Mouse (Mus musculus) kidney, adult 18-20 months (tissue): ENCODE measurements around the gene St6galnac3.

Experiments
- DNase-seq: peaks from one replicate; pipeline ENCODE4 v3.0.0; 2021

St6galnac3 gene

DNA sequence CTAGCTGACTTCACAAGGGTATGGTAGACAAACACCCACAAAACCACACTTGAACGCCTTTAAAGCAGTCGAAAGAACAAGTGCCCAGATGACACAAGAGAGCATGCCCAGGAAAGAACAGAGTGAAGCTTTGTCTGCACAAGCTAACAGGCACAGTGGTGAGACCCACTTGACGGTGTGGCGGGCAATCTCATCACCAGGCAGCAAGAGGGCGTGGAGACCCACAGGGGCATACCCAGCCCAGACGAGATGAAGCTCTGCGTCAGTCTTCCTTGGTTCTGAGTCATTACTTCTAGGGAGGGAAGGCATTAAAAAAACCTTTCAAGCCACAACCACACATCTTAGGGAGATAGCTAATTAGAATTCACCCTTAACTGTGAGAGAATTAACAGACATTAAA lies 79.2 kb downstream of the St6galnac3 start:
- no peak for DNase-seq

DNA sequence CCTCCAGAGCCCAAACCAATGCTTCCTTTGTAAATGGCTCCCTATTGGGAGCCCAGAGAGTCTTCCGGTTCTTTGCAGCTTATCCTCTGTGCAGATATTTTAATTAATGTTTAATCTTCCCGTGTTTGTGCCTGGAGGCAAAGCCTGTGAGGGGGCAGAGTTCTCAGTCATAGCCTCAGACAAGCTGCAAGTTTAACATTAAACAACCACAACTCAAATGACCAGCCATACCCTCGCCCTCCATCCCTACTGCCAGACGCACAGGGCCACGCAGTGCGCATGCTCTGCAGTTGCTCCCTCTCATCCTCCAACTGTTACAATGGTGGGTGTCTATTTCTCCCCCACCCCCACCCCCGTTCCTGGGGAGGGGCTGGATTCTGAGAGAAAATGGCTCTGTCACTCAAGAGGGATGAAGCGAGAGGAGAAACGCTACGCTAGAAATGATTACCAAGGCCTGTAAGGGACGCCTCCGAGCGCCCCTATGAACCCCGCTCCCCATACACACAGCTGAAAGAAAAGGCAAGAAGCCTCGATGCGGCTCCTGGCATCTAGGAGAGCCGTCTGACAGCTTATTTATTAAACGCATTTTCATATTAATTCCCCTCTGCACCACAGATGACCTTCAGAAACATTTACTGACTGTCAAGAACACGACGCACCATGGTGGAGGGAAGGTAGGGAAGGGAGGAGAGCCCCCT lies 81.0 kb downstream of the St6galnac3 start:
- peak; percentile 61 for DNase-seq

DNA sequence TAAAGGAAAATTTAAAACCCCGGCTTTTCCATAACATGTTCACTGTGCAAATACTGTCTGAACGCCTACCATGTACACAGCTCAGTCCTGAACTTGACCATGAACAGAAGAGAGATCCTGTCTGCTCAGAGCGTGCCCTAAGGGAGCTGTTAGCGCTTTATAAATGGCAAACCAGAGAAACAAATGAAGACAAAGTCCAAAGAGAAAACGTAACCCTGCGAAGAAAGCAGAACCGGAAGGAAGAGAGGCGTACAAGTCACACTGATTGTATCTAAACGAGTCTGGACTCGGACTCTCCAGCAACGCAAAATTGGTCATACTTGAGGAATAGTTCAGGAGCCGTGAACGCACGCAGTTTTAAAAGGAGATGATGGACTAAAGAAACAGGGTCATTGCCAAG lies 82.1 kb downstream of the St6galnac3 start:
- DNase-seq: peak; percentile 21

DNA sequence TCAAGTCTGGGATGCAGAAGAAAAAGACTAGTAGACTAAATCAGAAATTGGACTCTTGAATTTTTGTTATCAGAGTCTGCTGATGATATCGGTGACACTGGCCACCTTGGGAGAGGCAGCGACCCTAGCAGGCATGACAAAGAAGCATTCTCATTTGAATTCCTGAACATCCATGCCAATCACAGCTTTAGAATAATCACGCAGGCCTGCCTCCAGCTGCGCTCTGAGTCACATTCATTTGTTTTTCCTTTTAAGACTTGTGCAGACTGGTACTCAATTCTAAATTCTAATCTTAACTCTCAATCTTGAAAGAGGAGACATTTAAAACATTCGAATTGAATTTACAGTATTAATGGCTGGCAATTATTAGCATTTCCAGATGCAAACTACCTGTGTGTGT lies 83.2 kb downstream of the St6galnac3 start:
- no peak for DNase-seq

DNA sequence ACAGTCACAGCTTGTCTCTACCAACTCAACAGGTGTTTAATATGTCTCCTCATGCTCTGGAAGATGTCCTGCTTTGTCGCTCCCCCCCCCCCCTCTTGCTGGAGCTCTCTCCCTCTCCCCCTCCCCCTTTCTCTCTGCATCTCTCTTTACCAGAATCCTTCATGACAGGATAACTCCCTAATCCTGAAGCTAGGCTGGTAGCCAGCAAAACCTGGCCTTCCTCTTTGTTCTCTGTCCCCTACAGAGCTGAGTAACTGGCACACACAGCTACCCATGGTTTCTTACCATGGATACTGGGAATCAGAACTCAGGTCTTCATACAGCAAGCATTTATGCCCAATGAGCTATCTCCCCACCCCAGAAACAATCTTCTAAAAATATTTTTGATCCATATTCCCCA lies 87.6 kb downstream of the St6galnac3 start:
- no peak for DNase-seq

DNA sequence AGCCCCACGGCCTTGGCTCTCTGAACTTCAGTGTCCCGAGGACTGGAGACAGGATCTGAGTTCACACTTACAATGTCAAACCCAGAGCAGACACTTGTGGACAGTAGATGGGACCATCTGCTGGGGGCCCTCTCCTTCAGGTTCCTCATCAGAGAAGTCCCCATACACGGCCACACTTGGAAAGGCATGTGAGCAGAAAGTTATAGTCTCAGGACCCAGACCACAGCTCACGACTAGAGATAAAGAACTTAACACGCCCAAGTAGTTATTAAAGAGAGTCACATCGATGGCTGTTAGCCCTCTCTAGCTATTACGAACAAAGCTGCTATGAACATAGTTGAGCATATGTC lies 88.2 kb downstream of the St6galnac3 start:
- no peak for DNase-seq

DNA sequence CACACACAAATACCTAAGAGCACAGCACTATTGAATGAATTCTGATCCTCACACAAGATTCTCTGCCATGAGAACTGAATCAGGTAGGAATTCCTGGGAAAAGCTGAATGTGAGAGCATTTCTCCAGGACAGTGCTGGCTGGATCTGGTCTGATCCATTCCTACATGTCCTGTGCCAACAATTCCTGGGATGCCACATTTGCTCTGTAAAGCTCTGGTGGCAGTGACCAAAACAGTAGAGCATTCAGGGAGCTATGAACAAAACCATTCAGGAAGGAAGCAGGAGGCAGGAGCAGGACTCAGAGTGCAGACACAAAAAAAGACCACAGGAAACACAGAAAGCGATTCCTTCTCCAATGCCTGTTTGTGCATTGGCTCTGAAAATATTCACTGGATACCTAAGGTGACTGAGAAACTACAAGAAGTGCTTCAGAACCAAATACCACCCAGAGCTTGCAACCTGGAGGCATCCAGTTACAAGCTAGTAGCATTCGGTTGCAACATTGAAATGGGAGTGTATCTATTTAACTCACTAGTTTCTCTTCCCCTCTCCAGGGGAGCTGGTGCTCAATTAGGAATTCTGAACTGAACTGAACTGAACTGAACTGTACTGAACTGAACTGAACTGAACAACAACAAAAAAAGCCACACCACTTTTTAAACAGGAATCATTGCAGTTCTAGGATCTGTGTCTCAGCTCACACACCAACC lies 88.7 kb downstream of the St6galnac3 start:
- DNase-seq: no peak

DNA sequence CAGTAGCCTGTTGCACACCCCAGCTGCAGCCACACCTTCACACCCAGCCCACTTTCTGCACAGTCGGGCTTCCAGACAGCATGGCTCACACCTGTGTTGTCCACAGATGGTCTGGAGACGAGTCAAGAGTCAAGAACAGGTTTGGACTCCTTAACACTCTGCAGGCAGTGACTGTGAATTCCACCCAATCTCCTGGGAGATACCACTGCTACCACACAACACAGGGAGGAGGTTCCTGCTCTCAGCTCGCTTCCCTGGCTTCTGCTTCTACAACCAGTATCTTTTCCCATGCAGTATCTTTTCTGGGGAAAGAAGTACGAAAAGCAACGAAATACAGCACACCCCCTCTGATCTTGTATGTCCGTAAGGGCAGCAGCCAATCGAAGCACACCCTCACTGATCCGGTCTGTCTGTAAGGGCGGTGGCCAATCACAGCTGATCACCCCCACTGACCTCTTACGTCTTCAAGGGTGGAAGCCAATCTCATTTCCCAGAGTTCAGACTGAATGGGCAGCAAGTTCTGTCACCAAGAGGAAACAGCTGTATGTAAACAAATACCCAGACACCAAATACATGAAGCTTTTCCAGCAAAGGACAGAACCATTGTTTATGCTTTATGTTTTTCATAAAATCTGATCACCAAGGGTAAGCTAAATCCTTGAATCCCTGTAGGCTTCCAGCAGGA lies 92.8 kb downstream of the St6galnac3 start:
- DNase-seq: no peak

DNA sequence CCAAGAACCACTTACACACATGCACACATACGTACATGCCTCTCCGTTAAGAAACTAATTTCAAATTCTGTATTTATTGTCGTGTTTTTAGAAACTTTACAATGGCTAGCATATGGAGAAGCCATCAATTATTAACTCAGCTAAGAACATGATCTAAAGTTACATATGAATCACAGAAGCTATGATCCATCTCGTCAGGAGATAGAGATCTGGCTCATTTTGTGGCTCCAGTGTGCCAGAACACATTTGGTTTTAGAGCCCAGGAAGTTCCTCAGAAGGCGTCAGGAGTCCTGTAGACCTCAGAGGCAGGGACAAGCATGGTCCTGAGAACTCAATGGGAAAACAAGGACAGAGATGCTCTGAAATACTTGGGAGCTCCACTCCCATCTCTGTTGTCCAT lies 98.7 kb downstream of the St6galnac3 start:
- no peak for DNase-seq

DNA sequence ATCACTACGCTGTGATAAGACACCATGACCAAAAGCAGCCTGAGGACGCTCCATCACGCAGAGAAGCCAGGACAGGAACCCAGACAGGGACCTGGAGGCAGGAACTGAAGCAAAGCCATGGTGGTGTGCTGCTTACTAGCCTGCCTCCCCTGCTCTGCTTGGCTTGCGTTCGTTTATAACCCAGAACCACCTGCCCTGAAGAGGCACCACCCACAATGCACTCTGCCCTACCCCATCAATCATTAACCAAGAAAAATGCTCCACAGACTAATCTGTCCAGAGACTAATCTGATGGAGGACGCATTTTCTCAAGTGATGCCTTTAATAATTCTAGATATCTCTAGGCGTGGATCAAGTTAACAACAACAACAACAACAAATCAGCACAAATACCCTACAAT lies 106.0 kb downstream of the St6galnac3 start:
- DNase-seq: peak; percentile 45

DNA sequence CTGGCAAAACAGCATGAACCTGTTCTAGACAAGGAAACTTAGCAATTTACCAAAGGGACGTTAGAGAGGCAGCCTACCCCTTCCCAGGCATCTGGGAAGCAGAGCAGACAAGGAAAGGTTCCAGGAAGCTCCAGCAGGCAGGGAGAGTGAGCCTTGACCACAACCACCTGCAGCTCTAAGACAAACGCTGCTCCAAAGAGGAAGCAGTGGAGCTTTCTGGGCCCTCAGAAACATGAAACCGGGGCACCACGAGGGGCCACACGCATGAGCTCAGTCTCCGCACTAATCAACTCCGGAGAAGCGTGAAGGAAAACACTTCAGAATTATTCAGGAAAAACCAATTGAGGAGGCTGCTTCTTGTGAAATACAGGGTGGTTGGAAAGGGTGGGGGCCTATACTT lies 108.1 kb downstream of the St6galnac3 start:
- DNase-seq: no peak

DNA sequence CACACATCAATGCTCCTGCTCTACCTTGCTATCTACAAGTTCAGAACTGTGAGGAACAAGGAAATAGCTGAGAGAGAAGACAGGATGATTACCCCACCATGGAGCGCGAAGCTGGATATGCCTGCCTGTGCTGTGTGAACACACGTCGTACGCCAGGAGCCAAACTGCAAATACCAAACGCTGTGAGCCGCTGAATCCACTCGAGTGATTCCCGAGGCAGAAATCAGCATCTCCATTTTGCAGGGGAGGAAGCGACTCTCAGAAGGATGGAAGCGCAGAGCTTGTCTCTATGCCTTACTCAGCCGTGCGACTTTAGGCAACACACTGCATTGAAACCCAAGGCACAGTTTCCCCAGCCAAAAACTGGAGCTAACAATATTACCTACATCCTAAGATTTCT lies 114.7 kb downstream of the St6galnac3 start:
- DNase-seq: no peak

DNA sequence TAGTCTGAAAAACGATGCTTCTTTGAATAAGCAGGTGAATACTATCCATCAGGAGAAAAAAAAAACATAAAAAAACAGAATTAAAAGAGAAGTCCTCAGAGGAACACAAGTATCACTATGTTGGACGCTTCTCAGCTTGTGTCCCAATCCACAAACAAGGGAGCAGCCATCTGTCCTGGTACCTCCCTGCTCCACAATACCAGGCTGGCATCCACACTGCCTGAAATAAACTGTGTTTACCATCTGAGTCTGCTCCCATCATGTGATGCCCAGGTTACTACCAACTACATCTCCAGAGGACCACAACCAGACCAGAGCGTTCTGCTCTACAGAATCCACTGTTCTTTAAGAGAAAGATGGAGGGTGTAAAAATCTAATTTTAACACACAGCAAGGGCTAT lies 118.6 kb downstream of the St6galnac3 start:
- DNase-seq: no peak

DNA sequence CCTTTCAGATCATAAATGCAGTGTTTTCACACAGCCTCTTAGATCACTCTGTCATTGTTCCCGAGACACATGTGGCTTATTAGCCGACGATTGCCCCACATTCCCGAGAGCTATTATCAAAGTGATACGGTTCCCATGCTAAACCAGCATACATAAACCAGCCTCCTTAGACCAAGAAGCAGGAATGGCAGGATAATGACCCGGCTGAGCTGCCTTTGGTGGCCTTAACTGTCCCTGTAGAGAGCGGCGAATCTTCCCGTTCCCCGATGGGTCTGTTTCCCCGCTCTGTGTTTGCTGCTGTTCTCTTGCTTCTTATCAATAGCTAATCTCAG lies 119.2 kb downstream of the St6galnac3 start:
- DNase-seq: no peak

DNA sequence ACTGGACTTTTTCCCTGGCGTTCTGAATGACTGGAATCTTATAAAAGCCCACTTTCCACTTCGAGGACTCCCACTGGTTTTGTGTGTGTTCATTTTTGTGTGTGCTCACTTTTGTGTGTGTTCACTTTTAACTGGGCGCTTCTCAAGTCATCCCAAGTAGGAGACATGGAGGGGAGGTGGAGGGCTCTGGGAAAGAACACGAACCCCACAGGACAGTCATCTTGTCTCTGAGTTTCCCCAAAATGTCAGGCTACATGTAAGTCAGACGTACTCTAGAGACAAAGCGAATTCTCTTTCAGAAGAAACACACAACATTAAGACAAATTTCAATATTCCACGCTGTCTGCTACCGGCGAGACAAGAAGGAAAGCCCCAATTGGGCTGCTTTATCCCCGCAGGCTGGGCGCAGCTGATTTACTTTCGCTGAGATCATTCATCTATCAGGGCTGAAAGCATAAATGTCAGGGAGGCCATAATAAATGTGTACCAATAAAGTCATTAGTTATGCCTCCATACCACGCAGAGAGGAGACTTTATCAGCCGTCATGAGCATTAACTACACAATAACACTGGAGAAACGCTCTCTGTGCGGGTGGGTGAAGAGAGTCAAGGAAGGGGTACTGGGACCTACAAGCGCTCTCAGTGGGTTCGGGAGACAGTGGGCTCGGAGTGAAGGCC lies 119.7 kb downstream of the St6galnac3 start:
- no peak for DNase-seq

DNA sequence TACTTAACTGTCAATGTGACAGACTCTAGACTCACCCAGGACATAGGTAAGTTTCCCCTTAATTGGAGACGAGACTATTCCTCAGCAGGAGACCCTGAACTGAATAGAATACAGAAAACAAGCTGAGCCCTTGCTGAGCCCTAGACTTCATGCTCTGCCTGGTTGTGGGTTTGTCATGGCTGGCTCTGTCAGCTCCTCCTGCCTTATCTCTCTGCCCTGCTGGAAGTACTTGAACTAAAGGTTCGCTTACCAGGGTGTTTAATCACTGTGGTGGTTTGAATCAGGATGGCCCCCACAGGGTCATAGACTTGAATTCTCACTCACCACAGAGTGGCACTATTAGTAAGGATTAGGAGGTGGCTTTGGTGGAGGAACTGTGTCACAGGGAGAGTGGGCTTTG lies 125.8 kb downstream of the St6galnac3 start:
- DNase-seq: no peak

DNA sequence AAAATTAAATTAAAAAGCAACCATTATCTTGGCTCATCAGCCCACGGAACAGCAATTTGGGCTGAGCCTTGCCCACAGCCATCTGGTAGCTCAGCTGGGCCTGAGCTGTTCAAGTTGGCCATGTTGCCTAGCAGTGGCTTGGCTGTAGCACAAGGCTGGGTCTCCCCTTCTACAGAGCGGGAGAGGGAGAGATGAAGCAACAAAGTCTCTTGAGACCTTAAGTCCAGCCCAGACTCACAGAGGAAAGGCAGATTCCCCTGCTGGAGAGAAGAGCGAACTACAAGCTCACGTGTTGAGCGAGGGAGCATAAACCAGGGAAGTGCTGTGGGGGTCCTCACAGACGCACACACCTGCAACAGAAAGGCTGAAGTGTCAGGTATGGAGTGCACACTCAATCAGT lies 126.3 kb downstream of the St6galnac3 start:
- DNase-seq: no peak

DNA sequence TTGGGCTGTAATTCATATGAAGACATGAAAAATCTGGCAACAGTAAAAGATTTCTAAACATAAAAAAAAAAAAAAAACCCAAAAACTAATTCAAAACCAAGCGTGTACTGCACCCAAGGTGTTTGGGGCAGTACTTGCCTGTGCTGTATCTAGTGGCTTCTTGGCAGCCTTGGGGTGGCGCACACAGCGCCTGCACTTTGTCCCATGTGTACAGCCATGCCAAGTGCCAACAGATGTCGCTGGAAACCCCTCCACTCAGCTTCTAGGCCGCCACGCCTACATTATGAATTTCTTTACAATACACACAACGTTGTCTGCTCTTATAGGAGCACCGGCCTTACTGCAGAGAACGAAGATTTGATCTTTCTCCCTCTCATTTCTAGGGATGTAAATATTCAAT lies 130.4 kb downstream of the St6galnac3 start:
- DNase-seq: no peak

DNA sequence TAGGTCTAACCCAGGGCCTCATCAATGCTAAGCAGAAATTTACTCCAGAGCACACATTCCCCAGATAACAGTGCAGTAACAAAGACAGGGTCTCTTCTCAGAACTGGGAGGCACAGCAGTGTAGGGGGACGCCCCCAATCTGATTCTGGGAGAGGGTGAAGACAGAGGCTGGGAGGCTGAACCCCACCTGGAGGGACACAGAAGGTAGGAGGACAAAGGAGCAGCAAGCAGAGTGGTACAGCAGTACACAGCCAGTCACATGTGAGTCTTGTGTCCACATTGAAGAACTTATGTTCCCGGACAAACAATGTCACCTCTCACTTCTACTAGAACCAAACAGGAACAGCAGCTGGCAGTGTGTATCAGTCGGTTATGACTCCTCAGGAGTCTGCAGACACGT lies 131.0 kb downstream of the St6galnac3 start:
- DNase-seq: no peak

DNA sequence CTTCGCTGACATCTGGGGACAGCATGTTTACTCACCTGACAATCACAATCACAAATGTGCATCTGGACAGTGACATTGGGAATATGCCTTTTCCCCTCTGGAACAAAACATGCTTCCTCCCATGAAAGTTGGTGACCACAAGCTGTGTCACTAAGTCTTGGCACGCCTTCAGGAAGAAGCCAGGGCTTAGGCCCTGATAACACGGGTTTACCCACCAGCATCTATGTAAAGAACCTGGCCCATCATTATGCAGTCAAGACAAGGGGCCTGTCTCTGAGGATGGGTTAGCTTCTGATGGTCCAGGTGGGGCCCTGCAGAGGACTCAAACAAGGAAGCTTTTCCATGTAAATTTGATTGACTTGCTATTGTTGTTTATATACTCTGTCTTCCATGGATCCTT lies 131.9 kb downstream of the St6galnac3 start:
- no peak for DNase-seq

DNA sequence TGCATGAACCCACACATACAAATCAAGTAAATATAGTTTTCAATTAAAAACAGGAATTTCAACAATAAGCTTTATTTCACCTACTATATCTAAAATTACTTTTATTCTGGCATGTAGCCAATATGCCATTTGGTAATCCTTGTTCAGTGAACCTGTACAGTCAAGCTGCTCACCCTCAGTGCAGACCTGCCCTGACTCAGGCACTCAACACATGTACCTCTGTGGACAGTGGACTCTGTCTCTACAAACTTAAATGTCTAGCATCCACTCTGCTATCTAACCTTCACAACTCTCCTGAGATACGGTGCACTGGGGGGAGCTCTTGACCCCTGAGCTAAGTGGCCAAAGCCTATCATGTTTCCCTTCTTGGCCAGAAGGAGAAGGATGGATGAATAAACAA lies 137.4 kb downstream of the St6galnac3 start:
- DNase-seq: no peak

DNA sequence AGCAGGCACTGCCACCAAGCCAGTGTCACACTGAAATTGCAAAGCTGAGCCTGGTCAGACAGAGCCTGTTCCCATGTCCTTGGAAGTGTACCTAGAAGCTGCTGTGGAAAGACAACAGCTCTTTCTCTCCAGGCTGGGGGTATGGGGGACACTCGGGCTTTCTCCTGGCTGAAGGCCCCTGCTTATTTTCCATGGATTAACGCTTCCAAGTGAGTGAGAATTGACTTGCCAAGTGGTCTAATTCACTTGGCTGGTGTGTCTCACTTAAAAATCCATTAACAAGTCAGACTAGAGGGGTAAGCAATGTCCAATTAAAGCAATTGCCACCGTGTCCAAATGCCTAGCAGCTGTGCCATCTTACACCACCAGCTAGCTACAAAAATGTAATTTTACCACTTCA lies 140.1 kb downstream of the St6galnac3 start:
- no peak for DNase-seq

DNA sequence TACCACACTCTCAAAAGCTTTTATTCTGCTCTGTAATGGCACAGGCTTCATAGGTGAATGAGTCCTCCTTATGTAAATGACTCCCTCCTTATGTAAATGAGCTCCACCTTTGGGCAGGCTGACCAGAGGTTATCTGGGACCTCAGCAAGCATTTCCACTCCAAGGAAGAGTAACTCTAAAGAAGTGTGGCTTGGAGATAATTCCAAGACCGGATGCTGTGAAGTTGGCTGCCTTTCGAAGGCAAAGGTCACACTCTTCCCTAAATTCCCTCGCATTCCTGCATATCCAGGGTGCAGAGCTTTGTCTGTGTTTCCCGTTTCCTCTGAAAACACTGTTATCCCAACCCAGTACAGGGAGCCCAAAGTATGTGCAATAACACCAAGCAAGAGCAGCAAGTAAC lies 142.9 kb downstream of the St6galnac3 start:
- DNase-seq: no peak

DNA sequence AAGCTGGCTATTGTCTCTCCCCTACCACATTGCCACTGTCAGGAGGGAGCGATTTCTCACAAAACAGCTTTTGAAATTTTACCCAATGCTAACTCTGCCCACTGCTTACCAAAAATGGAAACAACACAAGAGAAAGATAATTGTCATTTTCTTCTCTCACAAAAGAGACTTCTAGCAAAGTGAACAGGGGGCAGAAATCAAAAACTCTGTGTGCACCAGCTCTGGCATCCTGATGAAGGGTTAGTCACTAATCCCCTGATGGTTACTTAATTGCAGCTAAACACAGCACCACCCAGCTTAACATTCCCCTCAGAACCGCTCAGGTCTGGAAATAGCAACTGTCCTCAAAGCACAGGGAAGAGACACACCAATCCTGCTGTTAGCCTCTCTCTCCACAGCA lies 144.3 kb downstream of the St6galnac3 start:
- DNase-seq: no peak
